Mouse (Mus musculus) kidney, adult 2 months (tissue): ENCODE measurements around the gene Rabepk.

Experiments used
- CTCF ChIP-seq: fragments of 200-500 bp; conservative IDR thresholded peaks from 2 replicates; pipeline ENCODE4 v1.5.1; 2011; ENCODE audit warnings: low read depth, mild to moderate bottlenecking, control low read depth, low read length, moderate library complexity, mixed read lengths; ENCODE audit not compliant: insufficient read depth, insufficient read length
- POLR2A ChIP-seq: fragments of 200-500 bp; IDR thresholded peaks from one replicate; pipeline ENCODE4 v1.6.1; 2011; ENCODE audit warnings: low read depth, low read length, control low read depth

DNA sequence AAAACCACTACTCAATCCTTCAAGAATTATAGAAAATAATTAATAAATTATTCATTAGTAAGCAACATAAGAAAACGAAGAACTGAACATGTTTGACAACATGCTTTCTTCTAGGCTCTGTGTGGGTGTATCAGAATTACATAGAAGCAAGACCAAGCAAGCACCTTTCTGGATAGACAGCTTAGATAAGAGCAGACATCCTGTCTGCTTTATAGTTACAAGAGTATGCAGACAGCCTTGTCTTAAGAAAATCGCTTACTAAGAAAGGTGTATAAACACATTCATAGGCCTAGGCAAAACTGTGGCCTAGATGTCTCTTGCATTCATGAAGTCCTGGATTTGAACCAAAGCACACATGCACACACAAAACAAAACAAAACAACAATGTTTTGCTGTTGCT is 54.0 kb downstream of the Rabepk start:
- TF ChIP-seq CTCF (no peak), POLR2A (no peak)
